Mouse (Mus musculus) neural tube, embryonic 11.5 days (tissue): ENCODE data around the gene Kcnip1. TPM values are rescaled to one million over a fixed set of nuclear protein-coding genes. Genes with fewer than 3 reads are reported as not detected.
A peak's percentile ranks its signal among the peaks of the same experiment; 100 is the strongest.

Source experiments
- ATAC-seq: fragments of 200-750 bp; cut with Nextera tagmentation; 2 replicates; pipeline ENCODE4 v1.8.0; 2017; ENCODE audit warnings: moderate number of reproducible peaks, mild to moderate bottlenecking, moderate TSS enrichment, moderate library complexity; ENCODE audit not compliant: insufficient read depth, low FRiP score, low TSS enrichment
- DNase-seq: peaks from one replicate; pipeline ENCODE4 v3.0.0-alpha.2; 2015; ENCODE audit warnings: low spot score
- H3K27ac ChIP-seq: fragments of 300-500 bp; sonication (generic); 2 replicates; pipeline ENCODE4 v1.5.1; 2014; ENCODE audit warnings: low read depth, mild to moderate bottlenecking, low read length
- H3K27me3 ChIP-seq: fragments of 300-500 bp; sonication (generic); 2 replicates; pipeline ENCODE4 v1.6.1; 2014; ENCODE audit warnings: mild to moderate bottlenecking, low read length, mixed read lengths; ENCODE audit not compliant: control insufficient read depth, insufficient read depth
- H3K36me3 ChIP-seq: fragments of 300-500 bp; sonication (generic); 2 replicates; pipeline ENCODE4 v1.6.1; 2014; ENCODE audit warnings: mild to moderate bottlenecking, low read length, moderate library complexity, mixed read lengths; ENCODE audit not compliant: control insufficient read depth, insufficient read depth
- H3K4me1 ChIP-seq: fragments of 300-500 bp; sonication (generic); 2 replicates; pipeline ENCODE4 v1.6.1; 2014; ENCODE audit warnings: low read length, mixed read lengths; ENCODE audit not compliant: control insufficient read depth, insufficient read depth
- H3K4me2 ChIP-seq: fragments of 300-500 bp; sonication (generic); 2 replicates; pipeline ENCODE4 v1.6.1; 2014; ENCODE audit warnings: low read depth, mild to moderate bottlenecking, moderate library complexity
- H3K4me3 ChIP-seq: fragments of 300-500 bp; sonication (generic); 2 replicates; pipeline ENCODE4 v1.5.1; 2014; ENCODE audit warnings: low read depth, low read length
- H3K9ac ChIP-seq: fragments of 300-500 bp; sonication (generic); 2 replicates; pipeline ENCODE4 v1.6.1; 2014; ENCODE audit warnings: mild to moderate bottlenecking, low read length
- H3K9me3 ChIP-seq: fragments of 300-500 bp; sonication (generic); 2 replicates; pipeline ENCODE4 v1.6.1; 2016; ENCODE audit warnings: low read length; ENCODE audit not compliant: control insufficient read depth
- WGBS: fragments of 180-500 bp; shearing (Covaris S2); extraction: QIAGEN DNeasy Blood & Tissue Kit; methylation state at CpG from one replicate; pipeline ENCODE4 v1.1.7; 2014; 5-methylcytosine and 5-hydroxymethylcytosine counted together
- polyA plus RNA-seq: library from polyadenylated mRNA; unstranded; fragments of >200 nt; fragmentation: Nextera tagmentation; extraction: Ambion mirVana; gene quantifications from 2 replicates; pipeline ENCODE4 v1.2.1, GENCODE M21; 2014

Gene Kcnip1
- polyA plus RNA-seq, 1 experiment from 2014 or later: 16.7 TPM

DNA sequence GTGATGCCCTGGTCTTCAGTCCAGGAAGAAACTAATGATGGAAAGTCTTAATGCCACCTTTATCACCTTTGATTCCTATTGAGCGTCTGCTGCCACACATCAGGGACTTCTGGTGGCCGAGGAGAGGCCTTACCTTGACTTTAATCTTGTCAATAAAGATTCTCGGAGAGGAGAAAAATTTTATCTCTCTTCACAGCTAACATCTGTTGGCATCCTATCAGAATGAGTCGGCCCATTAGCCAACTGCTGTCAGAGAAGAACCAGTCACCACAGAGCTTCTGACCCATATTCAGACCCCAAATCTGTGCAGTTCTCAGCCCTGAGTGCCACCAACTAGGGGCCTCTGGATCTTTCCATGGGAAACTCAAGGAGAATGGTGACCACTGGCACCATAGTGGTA is 107.0 kb downstream of the Kcnip1 start:
- H3K4me2 ChIP-seq: no peak overlapping the region
- H3K4me3 ChIP-seq: no peak overlapping the region
- H3K9ac ChIP-seq: no peak overlapping the region
- H3K9me3 ChIP-seq: no peaks in the 10 kb centered on the region
- DNase-seq (no peak), ATAC-seq (no peak)
- 86% methylated on average over 4 of the region's 4 CpGs for WGBS
- H3K27me3 ChIP-seq: no peaks in the 10 kb centered on the region
- H3K27ac ChIP-seq: no peak overlapping the region
- H3K4me1 ChIP-seq: no peaks in the 10 kb centered on the region
- no peaks in the 10 kb centered on the region for H3K36me3 ChIP-seq

DNA sequence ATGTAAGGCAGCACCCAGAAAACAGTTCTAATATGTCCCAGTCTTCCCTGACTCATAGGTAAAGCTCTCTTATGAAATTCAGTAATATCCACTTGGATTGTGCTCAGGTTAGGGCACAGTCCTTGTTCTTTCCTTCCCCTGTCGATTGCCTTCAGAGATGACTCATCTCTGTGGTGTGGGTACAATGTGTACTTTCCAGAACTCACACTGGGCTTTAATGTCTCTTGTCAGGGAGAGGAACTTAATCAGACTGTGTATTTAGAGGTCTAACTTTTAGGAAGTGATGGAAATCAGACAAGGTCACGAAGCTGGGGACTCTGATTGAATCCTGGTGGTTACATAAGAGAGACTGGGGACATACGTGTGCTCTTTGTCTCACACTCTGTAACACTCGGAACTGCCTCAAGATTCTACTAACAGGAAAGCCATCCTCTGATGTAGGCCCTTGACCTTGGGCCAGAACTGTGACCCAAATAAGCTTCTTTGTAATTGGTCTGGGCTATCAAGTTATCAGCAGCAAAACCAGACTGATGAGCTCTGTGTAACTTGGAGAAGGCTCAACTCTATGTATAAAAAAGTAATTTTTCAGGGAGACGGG is 110.1 kb downstream of the Kcnip1 start:
- no peak for DNase-seq
- Histone ChIP-seq H3K36me3 (no peaks in the 10 kb centered on the region), H3K9ac (no peak overlapping the region), H3K4me3 (no peak overlapping the region), H3K9me3 (no peaks in the 10 kb centered on the region), H3K4me2 (no peak overlapping the region), H3K27me3 (no peaks in the 10 kb centered on the region), H3K27ac (no peak overlapping the region), H3K4me1 (no peaks in the 10 kb centered on the region)
- WGBS: 88% methylated on average over 5 of the region's 5 CpGs
- no peak for ATAC-seq

DNA sequence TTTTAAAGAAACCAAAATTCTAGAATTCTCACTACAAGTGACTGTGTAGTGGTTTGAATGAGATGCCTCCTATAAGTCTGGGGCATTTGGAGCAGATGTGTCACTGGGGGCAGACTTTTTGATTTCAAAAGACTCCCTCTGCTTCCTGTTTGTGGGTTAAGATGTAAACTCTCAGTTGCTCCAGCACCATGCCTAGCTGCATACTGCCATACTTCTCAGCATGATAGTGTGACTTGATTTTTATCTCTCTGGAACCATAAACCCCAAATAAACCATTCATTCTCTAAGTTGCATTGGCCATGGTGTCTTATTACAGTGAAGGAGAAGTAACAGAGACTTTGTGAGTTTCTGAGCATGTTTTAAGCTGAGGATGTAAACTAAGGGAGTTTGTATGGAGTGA is 118.0 kb downstream of the Kcnip1 start:
- Histone ChIP-seq H3K27ac (no peak overlapping the region), H3K9me3 (no peaks in the 10 kb centered on the region), H3K4me3 (no peak overlapping the region), H3K27me3 (no peaks in the 10 kb centered on the region), H3K4me2 (no peak overlapping the region), H3K4me1 (peaks cover 2% of the 10 kb centered on the region; the same call in 1 of the 2 replicates), H3K36me3 (no peaks in the 10 kb centered on the region), H3K9ac (no peak overlapping the region)
- DNase-seq: no peak
- no peak for ATAC-seq

DNA sequence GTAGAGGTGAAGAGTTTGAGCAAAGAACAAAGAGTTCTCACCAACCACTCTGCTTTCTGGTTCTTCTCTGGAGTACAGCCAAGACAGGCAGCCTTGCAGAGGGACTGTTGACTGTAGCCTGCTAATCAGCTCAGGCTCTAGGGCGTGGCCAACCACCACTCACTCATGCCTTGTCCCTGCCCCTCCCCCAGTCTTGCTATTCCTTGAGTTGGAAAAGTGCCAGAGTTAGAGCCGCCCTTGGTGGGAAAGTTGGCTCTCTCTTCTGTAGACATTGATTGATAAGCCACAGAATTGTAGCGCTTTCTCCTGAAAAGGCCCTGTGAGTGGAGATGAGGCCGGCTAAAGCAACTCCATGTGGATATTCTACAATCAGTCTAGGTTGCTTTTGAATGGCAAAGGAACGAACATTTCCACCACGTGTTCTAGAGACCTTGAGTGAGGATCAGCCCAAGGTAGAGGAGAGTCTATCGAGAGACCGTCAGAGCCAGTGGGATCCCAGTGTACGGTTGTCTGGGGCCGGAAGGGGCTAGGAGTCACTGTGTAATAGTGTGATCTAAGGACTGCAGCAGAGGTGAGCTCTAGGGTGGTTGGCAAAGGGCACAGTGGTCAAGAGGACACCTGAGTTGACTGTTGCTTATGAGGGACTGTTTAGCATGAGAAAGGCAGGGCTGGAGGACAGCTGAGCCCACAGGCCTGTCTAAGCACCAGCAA is 119.7 kb downstream of the Kcnip1 start:
- no peak overlapping the region for H3K9ac ChIP-seq
- H3K27ac ChIP-seq: no peak overlapping the region
- H3K27me3 ChIP-seq: no peaks in the 10 kb centered on the region
- DNase-seq: peak; percentile 63
- peak; percentile 71 for ATAC-seq
- H3K4me2 ChIP-seq: no peak overlapping the region
- H3K36me3 ChIP-seq: no peaks in the 10 kb centered on the region
- WGBS: 60% methylated on average over 10 of the region's 10 CpGs
- H3K9me3 ChIP-seq: no peaks in the 10 kb centered on the region
- H3K4me3 ChIP-seq: no peak overlapping the region
- peaks cover 2% of the 10 kb centered on the region; the same call in 1 of the 2 replicates for H3K4me1 ChIP-seq

DNA sequence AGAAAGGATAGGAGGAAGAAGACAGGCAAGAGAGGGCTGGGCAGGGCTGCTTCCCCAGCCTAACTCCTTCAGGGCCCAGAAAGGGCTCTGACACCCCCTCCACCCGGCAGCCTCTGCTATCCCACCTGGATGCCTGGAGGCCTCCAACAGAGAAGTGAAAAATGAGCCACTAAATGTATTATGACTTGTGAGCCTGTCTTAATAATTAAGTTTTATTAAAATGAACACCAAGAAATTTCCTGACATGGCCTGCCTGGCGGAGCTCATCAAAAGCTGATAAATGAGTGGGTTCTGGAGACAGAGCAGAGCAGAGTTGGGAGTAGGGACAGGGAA is 120.3 kb downstream of the Kcnip1 start:
- Histone ChIP-seq H3K27ac (no peak overlapping the region), H3K4me2 (no peak overlapping the region), H3K9ac (no peak overlapping the region), H3K9me3 (no peaks in the 10 kb centered on the region), H3K27me3 (no peaks in the 10 kb centered on the region), H3K4me1 (peaks cover 2% of the 10 kb centered on the region; the same call in 1 of the 2 replicates), H3K36me3 (no peaks in the 10 kb centered on the region), H3K4me3 (no peak overlapping the region)
- ATAC-seq: no peak
- WGBS: 70% methylated on average over 2 of the region's 2 CpGs
- no peak for DNase-seq

DNA sequence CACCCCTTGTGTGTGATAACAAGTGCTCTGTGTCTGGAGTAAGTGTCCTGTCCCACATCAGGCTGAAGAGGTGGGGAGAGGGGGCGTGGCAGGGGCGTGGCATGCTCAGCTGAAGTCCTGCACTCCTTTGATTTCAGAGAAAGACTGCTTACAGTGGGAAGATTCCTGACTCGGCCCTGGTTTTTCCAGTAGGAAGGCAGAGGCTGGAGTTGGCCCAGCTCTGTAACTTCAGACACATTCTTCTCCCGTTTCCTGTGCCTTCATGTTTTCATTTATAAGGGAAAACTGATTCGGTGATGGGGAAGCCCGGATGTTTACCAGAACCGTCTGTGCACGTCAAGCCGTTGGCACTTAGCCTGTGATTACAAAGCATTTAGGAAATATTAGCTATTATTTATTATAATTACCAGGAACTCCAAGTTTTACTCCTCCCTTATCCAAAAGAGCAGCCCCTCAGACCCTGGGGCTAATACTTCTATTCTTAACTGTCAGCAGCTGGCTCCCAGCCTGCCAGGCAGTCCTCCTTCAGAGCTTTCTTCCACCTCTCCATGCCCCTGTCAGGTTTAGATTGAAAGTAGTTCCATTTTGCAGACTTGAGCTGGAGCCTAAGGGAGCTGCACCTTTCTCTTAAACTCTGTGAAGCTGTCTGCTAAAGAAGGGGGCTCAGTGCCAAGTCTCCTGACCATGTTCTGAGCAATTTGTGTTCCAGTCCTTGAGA is 120.8 kb downstream of the Kcnip1 start:
- no peaks in the 10 kb centered on the region for H3K9me3 ChIP-seq
- peaks cover 2% of the 10 kb centered on the region; the same call in 1 of the 2 replicates for H3K4me1 ChIP-seq
- DNase-seq (no peak), ATAC-seq (no peak)
- no peaks in the 10 kb centered on the region for H3K36me3 ChIP-seq
- no peak overlapping the region for H3K4me3 ChIP-seq
- WGBS: 60% methylated on average over 9 of the region's 9 CpGs
- H3K4me2 ChIP-seq: no peak overlapping the region
- no peak overlapping the region for H3K27ac ChIP-seq
- H3K9ac ChIP-seq: no peak overlapping the region; the same call in 1 of the 2 replicates
- H3K27me3 ChIP-seq: no peaks in the 10 kb centered on the region

DNA sequence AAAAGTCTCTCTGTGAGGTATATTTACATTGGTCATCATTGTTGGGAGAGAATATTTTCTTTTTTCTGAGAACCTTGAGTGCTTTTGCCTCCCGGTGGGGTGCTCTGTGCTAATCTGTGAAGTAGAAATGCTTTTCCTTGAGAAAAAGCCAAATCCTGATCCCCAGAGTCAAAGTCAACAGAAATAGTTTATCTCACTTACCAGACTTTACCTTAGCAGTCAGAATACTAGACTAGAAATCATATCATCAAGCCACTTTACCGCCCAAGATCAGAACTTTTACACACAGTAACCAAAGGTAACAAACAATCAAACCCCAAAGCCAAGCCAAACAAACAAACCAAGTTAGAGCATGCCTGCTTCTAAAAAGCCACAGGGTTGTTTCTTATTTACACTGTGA is 122.7 kb downstream of the Kcnip1 start:
- Histone ChIP-seq H3K4me3 (no peak overlapping the region), H3K36me3 (no peaks in the 10 kb centered on the region), H3K27me3 (no peaks in the 10 kb centered on the region), H3K4me2 (no peak overlapping the region), H3K9ac (no peak overlapping the region), H3K4me1 (peaks cover 2% of the 10 kb centered on the region; the same call in 1 of the 2 replicates), H3K9me3 (no peaks in the 10 kb centered on the region), H3K27ac (no peak overlapping the region)
- DNase-seq: no peak
- WGBS: 86% methylated on average over 2 of the region's 2 CpGs
- ATAC-seq: no peak

DNA sequence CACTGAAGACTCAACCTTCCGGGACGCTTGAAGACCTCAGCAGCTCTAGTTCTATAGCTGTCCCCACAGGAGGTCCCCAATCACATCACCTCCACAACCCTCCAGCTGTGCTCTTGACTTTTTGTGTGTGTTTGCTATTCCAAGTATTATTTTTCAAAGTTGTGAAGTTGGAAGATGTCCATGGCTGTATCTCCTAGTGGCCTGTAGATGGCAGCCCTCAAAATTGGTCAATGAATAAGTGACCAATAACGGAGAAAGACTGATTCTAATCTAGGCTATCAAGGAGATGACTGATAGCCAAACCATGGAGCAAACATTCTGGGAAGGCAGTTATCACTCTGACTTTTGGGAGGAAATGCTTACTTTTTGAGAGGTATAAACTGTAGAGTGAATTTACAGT is 123.4 kb downstream of the Kcnip1 start:
- DNase-seq (no peak), ATAC-seq (no peak)
- H3K36me3 ChIP-seq: no peaks in the 10 kb centered on the region
- no peaks in the 10 kb centered on the region for H3K27me3 ChIP-seq
- 55% methylated on average over 3 of the region's 3 CpGs for WGBS
- H3K9ac ChIP-seq: no peak overlapping the region
- H3K4me2 ChIP-seq: no peak overlapping the region
- peaks cover 2% of the 10 kb centered on the region; the same call in 1 of the 2 replicates for H3K4me1 ChIP-seq
- no peak overlapping the region for H3K4me3 ChIP-seq
- no peak overlapping the region for H3K27ac ChIP-seq
- H3K9me3 ChIP-seq: no peaks in the 10 kb centered on the region

DNA sequence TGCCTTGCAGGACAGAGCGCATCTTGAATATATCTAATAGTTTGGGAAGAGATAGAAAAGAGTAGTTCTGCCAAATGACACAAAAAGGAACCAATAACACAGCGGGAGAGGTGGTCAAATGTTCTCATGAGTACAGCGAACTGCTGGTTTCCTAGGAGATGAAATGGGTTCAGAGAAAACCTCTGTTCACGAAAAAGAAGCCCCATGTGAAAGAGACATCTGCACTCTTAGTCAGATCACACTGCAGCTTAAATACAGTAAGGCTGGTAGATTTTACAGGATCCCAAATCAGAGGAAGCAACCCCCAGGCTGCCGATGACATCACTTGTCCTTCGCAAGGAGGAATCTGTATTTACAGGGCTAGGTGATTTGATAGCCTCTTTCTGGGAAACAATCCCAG is 126.2 kb downstream of the Kcnip1 start:
- Histone ChIP-seq H3K4me2 (no peak overlapping the region), H3K9me3 (no peaks in the 10 kb centered on the region), H3K4me3 (no peak overlapping the region), H3K36me3 (no peaks in the 10 kb centered on the region), H3K4me1 (no peaks in the 10 kb centered on the region), H3K27ac (no peak overlapping the region), H3K27me3 (no peaks in the 10 kb centered on the region), H3K9ac (no peak overlapping the region)
- no peak for ATAC-seq
- 58% methylated on average over 6 of the region's 6 CpGs for WGBS
- no peak for DNase-seq
